Mouse (Mus musculus) MEL (cell line): ENCODE measurements at regions not wholly inside any gene's neighbourhood (a gene's known extent, or its start where the extent isn't known, plus 50 kb on each side); places are given as distances from the start of the nearest gene placed in this dataset.

Experiments
- CTCF ChIP-seq, 3 experiments: IDR thresholded peaks in 2 of 3; conservative IDR thresholded peaks in 1 of 3; 2 replicates each; pipeline ENCODE4 v1.5.1; 2011 to 2012; ENCODE audit warnings: low read length in 3 of 3, low read depth in 2 of 3, mild to moderate bottlenecking in 2 of 3, improper control_type of control experiment in 1 of 3, inconsistent platforms in 1 of 3, mixed read lengths in 1 of 3, moderate library complexity in 1 of 3; ENCODE audit not compliant: control insufficient read depth in 1 of 3, insufficient read depth in 1 of 3, poor library complexity in 1 of 3, severe bottlenecking in 1 of 3
- ETS1 ChIP-seq: IDR thresholded peaks from 2 replicates; pipeline ENCODE4 v1.6.1; 2012; ENCODE audit warnings: low read depth, mild to moderate bottlenecking, inconsistent platforms, low read length, improper control_type of control experiment, moderate library complexity
- GABPA ChIP-seq: IDR thresholded peaks from 2 replicates; pipeline ENCODE4 v1.6.1; 2012; ENCODE audit warnings: low read depth, mild to moderate bottlenecking, inconsistent platforms, low read length, improper control_type of control experiment, moderate library complexity
- GATA1 ChIP-seq: IDR thresholded peaks from 2 replicates; pipeline ENCODE4 v1.6.1; 2011; ENCODE audit warnings: low read depth, low read length, improper control_type of control experiment
- POLR2A ChIP-seq, 2 experiments: IDR thresholded peaks; 2 replicates each; pipeline ENCODE4 v1.6.1; 2011 to 2012; ENCODE audit warnings: low read length in 2 of 2, mild to moderate bottlenecking in 2 of 2, control low read depth in 1 of 2, improper control_type of control experiment in 1 of 2, low read depth in 1 of 2, moderate library complexity in 1 of 2; ENCODE audit not compliant: control insufficient read depth in 1 of 2, insufficient read depth in 1 of 2, poor library complexity in 1 of 2
- TBP ChIP-seq: IDR thresholded peaks from 2 replicates; pipeline ENCODE4 v1.8.0; 2011; ENCODE audit warnings: low read depth, low read length, improper control_type of control experiment
- TCF12 ChIP-seq: IDR thresholded peaks from 2 replicates; pipeline ENCODE4 v1.6.1; 2014; ENCODE audit warnings: low read depth, mild to moderate bottlenecking, inconsistent platforms, low read length, improper control_type of control experiment, moderate library complexity

DNA sequence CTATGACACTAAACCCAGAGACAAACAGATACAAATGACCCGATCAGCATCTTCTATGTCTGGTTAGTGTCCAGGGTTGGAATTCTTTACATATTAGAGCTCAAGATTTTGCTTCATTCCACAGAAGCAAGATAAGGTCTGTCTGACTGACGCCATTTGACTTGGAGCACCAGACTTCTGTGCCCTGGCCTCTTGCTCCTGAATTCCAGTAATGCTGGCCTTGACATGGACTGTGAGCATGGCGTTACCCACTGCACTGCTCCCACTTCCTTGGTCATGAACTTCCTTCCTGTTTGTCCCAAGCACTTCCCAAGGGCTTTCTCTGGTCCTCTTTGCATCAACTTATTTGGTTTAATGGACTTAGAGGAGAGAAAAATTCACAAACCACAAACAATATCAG, 225.6 kb upstream of the Igfbp3 start:
- TF ChIP-seq GATA1 (no peak), TCF12 (no peak), CTCF (IDR thresholded peaks at IDR 0.05 in 2 of 3, conservative IDR thresholded peaks at IDR 0.05 in 1 of 3; ENCODE audit: control insufficient read depth in 1 of 3, insufficient read depth in 1 of 3, low read depth in 2 of 3, low read length in 3 of 3, poor library complexity in 1 of 3, severe bottlenecking in 1 of 3) (no peak), TBP (no peak), GABPA (no peak), POLR2A (IDR thresholded peaks at IDR 0.05; ENCODE audit: control insufficient read depth in 1 of 2, insufficient read depth in 1 of 2, low read depth in 1 of 2, low read length in 2 of 2, poor library complexity in 1 of 2) (no peak), ETS1 (no peak)
